Comparison of ENCODE assay signal across 10 mouse cellular contexts in genomic region chr4:57258159-57259035, GRCm38 (mm10). TPM values are rescaled to one million over a fixed set of nuclear protein-coding genes. Genes with fewer than 3 reads are reported as not detected.
DNase-seq lines count a peak whose midpoint lies in the region; ATAC-seq lines count a peak whose summit lies in the region.
"Had no signal": no experiment of that assay in that cellular context is flagged by ENCODE, and none has a peak within 500 bp of the region (broad histone marks: within the 10 kb centered on the region; RNA-seq: fewer than 3 reads in every experiment).

No protein-coding gene starts in this region.

- no peaks in the 10 kb centered on the region for H3K27me3 ChIP-seq in forebrain, embryonic 12.5 days
- no peaks in the 10 kb centered on the region for H3K27me3 ChIP-seq in limb, embryonic 12.5 days

- 0 out of 2 replicates have a peak overlapping the region, but pooled peaks have one; percentile 17 for H3K9ac ChIP-seq in forebrain, embryonic 12.5 days
- no peak overlapping the region for H3K9ac ChIP-seq in limb, embryonic 12.5 days (replicated peaks)

- no peaks in the 10 kb centered on the region for H3K36me3 ChIP-seq in forebrain, embryonic 12.5 days (replicated peaks)
- H3K36me3 ChIP-seq in limb, embryonic 12.5 days: 0 out of 2 replicates have a peak, but pooled peaks cover 3% of the 10 kb centered on the region

- no peak overlapping the region for H3K4me2 ChIP-seq in forebrain, embryonic 12.5 days
- H3K4me2 ChIP-seq in limb, embryonic 12.5 days: no peak overlapping the region

- DNase-seq in left cerebral cortex, postnatal 4 days: peak; percentile 27
- no peak for DNase-seq in left cerebral cortex, postnatal 36 days (ENCODE audit: low spot score in 2 of 2)
- DNase-seq in yolk sac, embryonic 10.5 days (ENCODE audit: low spot score): peak; percentile 48
- DNase-seq in lung, adult 18-20 months: no peak
- DNase-seq: kidney, postnatal 36 days; lung, postnatal 14 days; thymus, adult 2 months had no signal

- 35% methylated on average over 14 of the region's 14 CpGs for WGBS in forebrain, embryonic 12.5 days
- WGBS in limb, embryonic 12.5 days: 45% methylated on average over 14 of the region's 14 CpGs

- intact Hi-C loops in left cerebral cortex, postnatal 4 days (cut with DNase I): no loop called here
- intact Hi-C loops in left cerebral cortex, postnatal 36 days (cut with DNase I): no loop called here

- no peaks in the 10 kb centered on the region for H3K9me3 ChIP-seq in forebrain, embryonic 12.5 days
- H3K9me3 ChIP-seq in limb, embryonic 12.5 days: no peaks in the 10 kb centered on the region; the same call in 1 of the 2 replicates

- ATAC-seq in forebrain, embryonic 12.5 days (ENCODE audit: low FRiP score): no peak
- no peak for ATAC-seq in limb, embryonic 12.5 days (ENCODE audit: insufficient number of reproducible peaks, insufficient read depth, low FRiP score, low TSS enrichment, low read depth)
- ATAC-seq in megakaryocyte-erythroid progenitor cell, adult 5-6 weeks (replicated peaks; ENCODE audit: low FRiP score, low TSS enrichment, poor library complexity, severe bottlenecking): no peak

- peak overlapping the region; percentile 42; the same call in 1 of the 2 replicates for H3K27ac ChIP-seq in forebrain, embryonic 12.5 days
- H3K27ac ChIP-seq in limb, embryonic 12.5 days: peak overlapping the region; percentile 66

- H3K4me3 ChIP-seq in forebrain, embryonic 12.5 days (replicated peaks): no peak overlapping the region
- H3K4me3 ChIP-seq in limb, embryonic 12.5 days (replicated peaks): no peak overlapping the region

- peaks cover 10% of the 10 kb centered on the region for H3K4me1 ChIP-seq in forebrain, embryonic 12.5 days
- H3K4me1 ChIP-seq in limb, embryonic 12.5 days (replicated peaks): peaks cover 35% of the 10 kb centered on the region

RNA-seq across cellular contexts. Expression of gene Ptpn3, which starts 43.2 kb away (rescaled TPM):
- 10 to 100 TPM in 1 of 2 experiments, 1 to 10 TPM in 1; 9.6 to 12.1 TPM for total RNA-seq in left cerebral cortex, postnatal 4 days (2021)
- 10 to 100 TPM; 61.6 to 63.8 TPM for total RNA-seq in left cerebral cortex, postnatal 36 days (2021)
- polyA plus RNA-seq in forebrain, embryonic 12.5 days (2016; fragmentation: Nextera tagmentation; extraction: Ambion mirVana): 1.7 and 2.4 TPM in 2 replicates
- polyA plus RNA-seq in limb, embryonic 12.5 days (2016; fragmentation: Nextera tagmentation; extraction: Ambion mirVana): 1.8 and 2.9 TPM in 2 replicates
- 11.7 and 15.2 TPM in 2 replicates for total RNA-seq in megakaryocyte-erythroid progenitor cell, adult 5-6 weeks (2014; fragmentation: Nextera tagmentation)
- total RNA-seq in megakaryocyte-erythroid progenitor cell, adult 5-6 weeks (2017): 8.7 and 15.4 TPM in 2 replicates

Comparison
In these comparisons a context has a peak if more than half of its experiments do, and no peak if none do; other contexts are left out.
1. DNase-seq: peak in left cerebral cortex, postnatal 4 days (single experiment) and yolk sac, embryonic 10.5 days (single experiment); none in left cerebral cortex, postnatal 36 days (0 of 2) and lung, adult 18-20 months (0 of 2).